Mouse (Mus musculus) cerebellum, adult 11-12 months (tissue): ENCODE results near the gene Jmjd6.
A peak's percentile ranks its signal among the peaks of the same experiment; 100 is the strongest.

Experiments used
- DNase-seq: peaks from one replicate; pipeline ENCODE4 v3.0.0; 2022

Gene Jmjd6

GRCm38 (mm10) chr11:116823255-116823654, 20.0 kb downstream of the Jmjd6 start:
- DNase-seq: no peak

GRCm38 (mm10) chr11:116822626-116823025, 20.6 kb downstream of the Jmjd6 start:
- DNase-seq: no peak

- DNase-seq: no peak
Observed at GRCm38 (mm10) chr11:116822215-116822614, 21.0 kb downstream of the Jmjd6 start.

GRCm38 (mm10) chr11:116821057-116821940, 21.9 kb downstream of the Jmjd6 start:
- DNase-seq: no peak

GRCm38 (mm10) chr11:116819932-116820593, 23.2 kb downstream of the Jmjd6 start:
- DNase-seq: no peak

GRCm38 (mm10) chr11:116818722-116819121, 24.5 kb downstream of the Jmjd6 start:
- DNase-seq: no peak

GRCm38 (mm10) chr11:116817567-116817966, 25.7 kb downstream of the Jmjd6 start:
- peak; percentile 3 for DNase-seq

GRCm38 (mm10) chr11:116816769-116817168, 26.5 kb downstream of the Jmjd6 start:
- DNase-seq: peak; percentile 8

- DNase-seq: no peak
Observed at GRCm38 (mm10) chr11:116814884-116815415, 28.3 kb downstream of the Jmjd6 start.

- DNase-seq: peak; percentile 38
Observed at GRCm38 (mm10) chr11:116814076-116814883, 29.0 kb downstream of the Jmjd6 start.

- DNase-seq: peak; percentile 34
Observed at GRCm38 (mm10) chr11:116813610-116814009, 29.6 kb downstream of the Jmjd6 start.

- peak; percentile 58 for DNase-seq
Observed at GRCm38 (mm10) chr11:116812793-116813529, 30.3 kb downstream of the Jmjd6 start.

GRCm38 (mm10) chr11:116810983-116811901, 32.0 kb downstream of the Jmjd6 start:
- DNase-seq: peak; percentile 88

GRCm38 (mm10) chr11:116810528-116810927, 32.7 kb downstream of the Jmjd6 start:
- no peak for DNase-seq

GRCm38 (mm10) chr11:116809520-116809919, 33.7 kb downstream of the Jmjd6 start:
- DNase-seq: peak; percentile 42

- no peak for DNase-seq
Observed at GRCm38 (mm10) chr11:116808811-116809395, 34.3 kb downstream of the Jmjd6 start.

- peak; percentile 83 for DNase-seq
Observed at GRCm38 (mm10) chr11:116807938-116808606, 35.2 kb downstream of the Jmjd6 start.

- no peak for DNase-seq
Observed at GRCm38 (mm10) chr11:116807526-116807925, 35.7 kb downstream of the Jmjd6 start.

GRCm38 (mm10) chr11:116807116-116807515, 36.1 kb downstream of the Jmjd6 start:
- DNase-seq: no peak
